Comparison of ENCODE assay signal across 19 mouse cellular contexts in the genomic region with DNA sequence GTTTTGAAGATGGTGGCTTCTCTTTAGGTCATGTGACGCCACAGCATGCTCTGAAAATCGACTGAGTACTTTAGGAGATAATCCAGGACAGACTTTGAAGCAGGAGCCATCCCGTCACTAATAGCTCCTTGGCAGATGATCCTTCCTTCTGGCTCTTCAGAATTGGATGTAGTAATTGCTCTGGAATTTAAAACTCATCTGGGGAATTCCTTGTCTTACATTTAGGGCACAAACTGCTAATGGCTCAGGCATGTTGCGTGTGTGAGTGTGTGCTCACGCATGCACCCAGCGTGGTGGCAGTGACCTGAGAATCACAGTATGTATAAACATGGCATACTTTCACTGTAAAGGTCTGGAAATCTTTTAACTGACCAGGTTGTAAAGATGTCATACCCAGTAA.
"Had no signal": no experiment of that assay in that cellular context is flagged by ENCODE, and none has a peak within 500 bp of the region (broad histone marks: within the 10 kb centered on the region; RNA-seq: fewer than 3 reads in every experiment).

No protein-coding gene starts in this region.

- H3K9ac ChIP-seq: kidney, embryonic 15.5 days; liver, embryonic 14.5 days; liver, postnatal 0 days; lung, embryonic 14.5 days; midbrain, embryonic 13.5 days; stomach, embryonic 15.5 days had no signal

- H3K4me3 ChIP-seq: kidney, embryonic 15.5 days; left cerebral cortex, adult 2 months; megakaryocyte, embryonic 14.5 days; midbrain, embryonic 10.5 days; midbrain, embryonic 13.5 days; stomach, embryonic 15.5 days had no signal

- H3K9me3 ChIP-seq: kidney, embryonic 15.5 days; megakaryocyte, embryonic 14.5 days; midbrain, embryonic 10.5 days; midbrain, embryonic 13.5 days; stomach, embryonic 15.5 days had no signal

- H3K4me2 ChIP-seq: kidney, embryonic 15.5 days; lung, embryonic 14.5 days; midbrain, embryonic 13.5 days; stomach, embryonic 15.5 days had no signal

- H3K36me3 ChIP-seq: kidney, embryonic 15.5 days; midbrain, embryonic 10.5 days; midbrain, embryonic 13.5 days; stomach, embryonic 15.5 days had no signal

- ATAC-seq: liver, postnatal 0 days; lung, postnatal 0 days; midbrain, embryonic 13.5 days; midbrain, embryonic 16.5 days had no signal

- H3K27me3 ChIP-seq: kidney, embryonic 15.5 days; megakaryocyte, embryonic 14.5 days; midbrain, embryonic 13.5 days; stomach, embryonic 15.5 days had no signal

- H3K4me1 ChIP-seq: kidney, embryonic 15.5 days; megakaryocyte, embryonic 14.5 days; midbrain, embryonic 10.5 days; midbrain, embryonic 13.5 days; stomach, embryonic 15.5 days had no signal

- DNase-seq: kidney, postnatal 10 days; kidney, postnatal 36 days; layer of hippocampus, postnatal 36 days; liver, postnatal 0 days; lung, embryonic 14.5 days; right cerebral cortex, adult 18-20 months; right cerebral cortex, postnatal 14 days; right cerebral cortex, postnatal 4 days; spleen, adult 18-20 months; thymus, postnatal 25 days had no signal

- H3K27ac ChIP-seq: kidney, embryonic 15.5 days; left cerebral cortex, adult 2 months; liver, embryonic 14.5 days; midbrain, embryonic 10.5 days; midbrain, embryonic 13.5 days; stomach, embryonic 15.5 days had no signal
